Mouse (Mus musculus) cerebellum, adult 9-11 months (tissue): ENCODE data around the gene Lyg1.

Experiments
- DNase-seq: peaks from one replicate; pipeline ENCODE4 v3.0.0; 2022

Lyg1 gene

DNA sequence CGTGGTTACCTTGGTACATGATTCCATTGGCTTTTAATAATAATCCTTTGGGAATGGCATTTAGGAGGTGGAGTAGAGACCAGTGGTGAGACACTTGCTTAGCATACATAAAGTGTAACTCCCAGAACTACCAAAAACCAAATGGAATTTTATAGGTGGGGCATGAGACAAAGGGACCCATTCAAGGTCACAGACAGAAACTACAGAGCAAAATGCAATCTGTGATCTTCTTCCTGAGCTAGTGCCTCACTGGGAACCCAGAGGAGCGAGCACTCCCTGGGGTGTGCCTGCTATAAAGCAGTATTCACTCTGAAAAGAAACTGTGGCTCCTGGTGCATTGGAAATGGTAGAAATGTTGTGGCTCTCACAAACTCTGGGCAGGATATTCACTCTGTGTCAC lies 8.7 kb downstream of the Lyg1 start:
- DNase-seq: no peak

DNA sequence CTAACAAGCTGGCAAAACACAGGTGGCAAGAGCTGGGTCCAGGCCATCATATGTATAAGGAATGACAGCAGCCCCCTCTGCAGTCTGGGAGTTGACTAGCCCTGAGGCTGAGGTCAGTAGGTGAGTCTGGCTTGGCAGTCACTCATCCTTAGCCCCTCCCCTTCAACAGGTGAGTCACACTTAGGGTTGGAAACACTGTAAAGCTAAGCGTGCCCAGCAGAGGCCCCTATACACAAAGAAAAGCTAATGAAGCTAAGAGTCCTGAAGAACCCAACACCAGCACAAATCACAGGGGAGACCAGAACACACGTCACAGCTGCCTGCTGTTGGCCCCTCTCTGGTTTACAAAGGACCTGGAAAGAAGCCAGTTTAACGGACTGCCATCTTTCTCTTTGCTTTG lies 25.8 kb downstream of the Lyg1 start:
- peak; percentile 2 for DNase-seq

DNA sequence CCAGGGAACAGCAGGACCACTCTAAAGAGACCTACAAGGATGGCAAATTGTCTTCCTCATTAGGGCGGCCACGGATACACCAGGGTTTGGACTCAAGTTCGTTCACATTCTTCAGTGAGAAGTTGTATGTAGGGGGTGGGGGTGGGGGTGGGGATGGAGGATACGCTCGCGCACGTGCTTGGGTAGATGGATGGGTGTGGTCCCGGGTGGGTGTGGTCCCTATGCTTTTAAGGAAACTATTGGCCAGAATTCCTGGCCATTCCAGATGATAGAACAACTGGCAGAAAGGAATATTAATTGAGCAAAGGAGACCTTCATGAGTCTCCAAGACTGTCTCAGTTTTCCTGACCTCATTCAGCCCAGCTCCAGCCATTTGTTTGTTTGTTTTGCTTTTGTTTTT lies 31.6 kb downstream of the Lyg1 start:
- DNase-seq: no peak

DNA sequence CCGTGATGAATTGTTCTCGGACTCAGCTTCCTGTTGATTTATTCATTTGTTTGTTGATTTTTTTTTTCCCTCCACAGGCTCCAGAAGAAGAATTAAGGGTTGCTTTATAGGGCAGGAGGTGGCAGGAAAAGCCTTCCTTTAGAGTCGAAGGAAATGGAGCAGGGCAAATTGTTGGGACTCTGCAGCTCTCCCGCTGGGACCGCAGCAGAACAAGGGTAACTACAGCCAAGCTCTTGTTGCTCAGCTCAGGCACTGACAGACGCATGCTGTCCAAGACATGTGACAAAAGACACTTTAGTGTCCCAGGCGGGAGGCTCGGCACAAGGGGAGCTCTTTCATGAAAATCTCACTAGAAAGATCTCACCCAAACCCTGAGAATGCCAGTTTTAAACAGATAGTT lies 35.0 kb downstream of the Lyg1 start:
- DNase-seq: peak; percentile 44

DNA sequence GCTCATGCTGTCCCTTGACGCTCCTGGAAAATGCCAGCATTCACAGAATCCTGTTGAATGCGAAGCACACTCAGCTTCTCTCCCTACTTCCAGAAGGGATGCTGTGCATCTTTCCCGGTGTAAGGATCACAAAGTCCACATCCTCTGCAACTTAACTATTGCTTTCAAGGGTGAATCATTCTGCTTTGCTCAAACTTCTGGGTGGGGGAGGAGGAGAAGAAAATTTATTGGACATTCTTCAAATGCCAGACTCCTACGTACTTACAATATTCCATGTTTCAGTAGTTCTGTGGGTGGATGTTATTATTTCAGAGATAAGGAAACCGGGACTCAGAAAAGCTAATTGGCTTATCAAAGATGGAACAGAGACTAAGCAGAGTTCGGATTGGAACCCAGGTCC lies 39.5 kb downstream of the Lyg1 start:
- DNase-seq: no peak

DNA sequence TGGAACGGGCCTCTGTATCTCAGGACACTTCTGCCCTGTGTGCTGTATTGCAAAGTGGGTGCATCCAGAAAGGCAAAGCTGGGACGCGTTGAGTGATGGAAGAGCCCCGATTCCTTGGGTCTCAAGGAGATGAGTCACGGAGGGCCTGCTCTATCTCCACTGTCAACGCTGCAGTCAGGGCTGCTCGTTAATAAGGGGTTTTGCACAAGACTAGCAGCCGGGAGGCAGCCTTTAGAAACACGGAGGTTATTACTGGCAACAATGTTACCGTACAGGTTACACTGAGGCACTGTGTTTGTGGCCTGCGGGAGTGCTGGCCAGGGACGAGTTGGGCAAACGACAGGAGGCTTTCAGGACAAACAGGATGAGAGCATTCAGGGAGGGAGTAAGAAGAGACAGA lies 39.9 kb downstream of the Lyg1 start:
- no peak for DNase-seq

DNA sequence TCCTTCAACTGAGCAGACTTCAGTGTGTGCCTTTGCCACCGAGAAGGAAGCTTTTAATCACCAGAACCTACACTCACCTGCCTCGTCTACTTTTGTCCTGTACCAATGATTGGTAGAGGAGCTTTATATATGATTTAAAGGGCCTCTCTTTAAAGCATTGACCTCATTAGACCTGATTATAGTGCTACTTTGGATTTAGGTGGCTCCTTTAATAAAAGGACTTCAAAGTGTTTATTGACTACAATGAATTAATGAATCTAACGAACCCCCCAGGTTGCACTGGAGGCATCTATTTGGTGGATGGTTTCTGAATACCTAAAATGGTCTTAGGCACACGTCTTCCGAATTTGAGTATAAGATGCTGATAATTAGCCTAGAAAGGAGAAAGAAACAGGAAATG lies 41.2 kb downstream of the Lyg1 start, which contains the start of gene Lyg2:
Lyg2 (minus strand) TSS at position 101 of the 400 bp plus-strand sequence.
- DNase-seq: no peak

DNA sequence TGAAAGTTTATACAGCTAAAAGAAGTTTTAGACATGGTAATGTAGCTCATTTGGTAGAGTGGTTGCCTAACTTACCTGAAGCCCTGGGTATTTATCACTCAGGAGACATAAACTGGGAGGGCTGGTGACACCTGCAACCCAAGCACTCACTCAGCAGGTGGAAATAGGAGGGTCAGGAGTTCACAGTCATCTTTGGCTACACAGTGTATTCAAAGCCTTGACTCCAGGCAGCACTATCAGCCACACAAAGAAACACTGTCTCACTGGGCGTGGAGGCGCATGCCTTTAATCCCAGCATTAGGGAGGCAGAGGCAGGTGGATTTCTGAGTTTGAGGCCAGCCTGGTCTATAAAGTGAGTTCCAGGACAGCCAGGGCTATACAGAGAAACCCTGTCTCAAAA lies 44.8 kb downstream of the Lyg1 start:
- DNase-seq: no peak

DNA sequence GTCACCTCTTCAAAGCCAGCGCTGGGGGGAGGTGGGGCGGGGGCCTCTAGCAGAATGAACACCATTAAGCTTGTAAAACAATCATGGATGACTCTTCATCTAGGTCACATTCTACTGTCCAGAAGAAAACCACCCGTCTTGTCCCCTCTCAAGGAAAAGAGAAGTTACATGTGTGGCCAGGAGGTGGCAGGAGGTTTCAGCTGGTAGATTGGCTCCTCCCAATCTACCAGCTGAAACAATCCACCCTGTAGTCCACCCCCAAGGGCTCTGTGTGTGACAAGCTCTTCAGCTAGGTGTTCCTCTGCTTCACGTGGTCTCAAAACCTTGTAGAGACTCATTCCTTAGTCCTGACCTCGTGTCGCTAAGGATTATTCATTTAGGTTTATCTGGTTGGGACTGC lies 54.4 kb downstream of the Lyg1 start:
- no peak for DNase-seq

DNA sequence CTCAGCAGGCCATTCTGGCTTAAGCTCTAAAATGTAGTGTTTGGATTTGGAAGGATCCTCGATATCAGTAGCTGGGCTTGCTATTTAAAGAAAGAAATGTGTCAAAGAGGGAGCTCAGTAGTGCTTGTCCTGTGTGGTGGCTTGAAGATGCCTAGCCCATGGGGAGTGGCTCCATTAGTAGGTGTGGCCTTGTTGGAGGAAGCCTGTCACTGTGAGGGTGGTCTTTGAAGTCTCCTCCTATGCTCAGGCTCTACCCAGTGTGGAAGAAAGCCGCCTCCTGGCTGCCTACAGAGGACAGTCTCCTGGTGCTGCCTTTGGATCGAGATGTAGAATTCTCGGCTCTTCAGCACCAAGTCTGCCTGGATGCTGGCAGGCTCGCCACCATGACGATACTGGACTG lies 57.3 kb downstream of the Lyg1 start:
- DNase-seq: no peak

DNA sequence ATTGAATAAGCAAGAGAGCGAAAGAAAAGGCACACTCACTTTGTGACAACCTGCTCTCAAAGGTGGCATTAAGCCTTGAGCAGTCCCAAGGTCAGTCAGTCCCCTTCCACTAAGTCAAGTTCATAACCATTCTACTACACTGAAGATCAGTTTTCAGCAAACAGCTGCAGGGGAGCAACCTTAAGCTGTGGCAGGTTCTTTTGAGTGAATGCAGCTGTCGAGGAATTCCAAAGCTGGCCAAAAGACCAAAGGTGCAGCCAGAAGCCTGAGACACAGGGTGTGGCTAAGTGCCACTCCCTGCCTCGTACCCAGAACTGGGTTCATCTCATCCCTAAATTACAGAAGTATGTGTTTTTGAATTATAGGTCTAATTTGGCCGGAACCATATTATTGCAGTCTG lies 57.7 kb downstream of the Lyg1 start:
- no peak for DNase-seq
